Mouse (Mus musculus) stomach, embryonic 14.5 days (tissue): ENCODE measurements around the gene Galk1. TPM values are rescaled to one million over a fixed set of nuclear protein-coding genes. Genes with fewer than 3 reads are reported as not detected.

Source experiments
- polyA plus RNA-seq: library from polyadenylated mRNA; unstranded; fragments of >200 nt; fragmentation: Nextera tagmentation; extraction: Ambion mirVana; gene quantifications from 2 replicates; pipeline ENCODE4 v1.2.1, GENCODE M21; 2014

Gene Galk1
- polyA plus RNA-seq, 1 experiment from 2014 or later = 164 TPM

Other genes with a start within 250 kb of the Galk1 start
- gene Tmem94, start 247.3 kb downstream of the Galk1 start, polyA plus RNA-seq = 13.7 and 17.0 TPM in 2 replicates
- gene Caskin2, start 199.1 kb downstream of the Galk1 start, polyA plus RNA-seq = 14.3 and 15.3 TPM in 2 replicates
- 24.3 and 25.0 TPM in 2 replicates for gene Tsen54, start 198.0 kb downstream of the Galk1 start, polyA plus RNA-seq
- gene Llgl2, start 188.7 kb downstream of the Galk1 start, polyA plus RNA-seq = 37.6 and 41.1 TPM in 2 replicates
- 3.1 and 5.9 TPM in 2 replicates for gene Myo15b, start 154.3 kb downstream of the Galk1 start, polyA plus RNA-seq
- 2.1 TPM in 2 replicates for gene Smim5, start 112.8 kb downstream of the Galk1 start, polyA plus RNA-seq
- 35.9 and 41.9 TPM in 2 replicates for gene Smim6, start 100.7 kb downstream of the Galk1 start, polyA plus RNA-seq
- 35.8 and 43.6 TPM in 2 replicates for gene Sap30bp, start 79.4 kb downstream of the Galk1 start, polyA plus RNA-seq
- gene Recql5, start 79.2 kb downstream of the Galk1 start, polyA plus RNA-seq = 19.6 and 20.2 TPM in 2 replicates
- 10.2 and 10.7 TPM in 2 replicates for gene Itgb4, start 38.0 kb downstream of the Galk1 start, polyA plus RNA-seq
- gene H3f3b, start 15.2 kb upstream of the Galk1 start, polyA plus RNA-seq = 1,982 and 2,067 TPM in 2 replicates
- gene Unk, start 17.6 kb upstream of the Galk1 start, polyA plus RNA-seq = 29.2 and 31.6 TPM in 2 replicates
- gene Unc13d, start 65.2 kb upstream of the Galk1 start, polyA plus RNA-seq = 3.7 and 4.7 TPM in 2 replicates
- gene Wbp2, start 74.3 kb upstream of the Galk1 start, polyA plus RNA-seq = 74.0 and 82.4 TPM in 2 replicates
- 12.2 and 17.3 TPM in 2 replicates for gene Trim47, start 114.5 kb upstream of the Galk1 start, polyA plus RNA-seq
- 5.0 and 6.4 TPM in 2 replicates for gene Trim65, start 118.4 kb upstream of the Galk1 start, polyA plus RNA-seq
- gene Mrpl38, start 126.1 kb upstream of the Galk1 start, polyA plus RNA-seq = 93.9 and 94.2 TPM in 2 replicates
- 29.3 and 30.2 TPM in 2 replicates for gene Fbf1, start 155.4 kb upstream of the Galk1 start, polyA plus RNA-seq
- 80.9 and 81.3 TPM in 2 replicates for gene Ten1, start 186.1 kb upstream of the Galk1 start, polyA plus RNA-seq
- 29.0 and 29.6 TPM in 2 replicates for gene Acox1, start 186.3 kb upstream of the Galk1 start, polyA plus RNA-seq
- gene Evpl, start 225.4 kb upstream of the Galk1 start, polyA plus RNA-seq = 5.0 and 6.0 TPM in 2 replicates